Mouse (Mus musculus) embryonic stem cell, embryonic (primary cell): ENCODE data around the gene Dtymk.
"Not testable (repeated sequence)": the region's sequence is repeated elsewhere in the genome, so short reads cannot be mapped to it uniquely, and the experiment has no call there.

ENCODE experiments used
- CTCF ChIA-PET, 4 experiments: fragments of 300-600 bp in 2 of 4; fragments of 350-600 bp in 2 of 4; sonication (Branson Sonifier 250); formaldehyde crosslinking; loops; one replicate each; lab custom pipeline; 2022; ENCODE audit warnings: inconsistent platforms in 2 of 4; lab: Charles Lee
- POLR2A ChIA-PET, 4 experiments: fragments of 300-600 bp in 2 of 4; fragments of 350-600 bp in 2 of 4; sonication (Branson Sonifier 250); formaldehyde crosslinking; loops; one replicate each; lab custom pipeline; 2022; ENCODE audit warnings: antibody characterized with exemption in 4 of 4, inconsistent platforms in 1 of 4; lab: Charles Lee

Gene Dtymk

DNA sequence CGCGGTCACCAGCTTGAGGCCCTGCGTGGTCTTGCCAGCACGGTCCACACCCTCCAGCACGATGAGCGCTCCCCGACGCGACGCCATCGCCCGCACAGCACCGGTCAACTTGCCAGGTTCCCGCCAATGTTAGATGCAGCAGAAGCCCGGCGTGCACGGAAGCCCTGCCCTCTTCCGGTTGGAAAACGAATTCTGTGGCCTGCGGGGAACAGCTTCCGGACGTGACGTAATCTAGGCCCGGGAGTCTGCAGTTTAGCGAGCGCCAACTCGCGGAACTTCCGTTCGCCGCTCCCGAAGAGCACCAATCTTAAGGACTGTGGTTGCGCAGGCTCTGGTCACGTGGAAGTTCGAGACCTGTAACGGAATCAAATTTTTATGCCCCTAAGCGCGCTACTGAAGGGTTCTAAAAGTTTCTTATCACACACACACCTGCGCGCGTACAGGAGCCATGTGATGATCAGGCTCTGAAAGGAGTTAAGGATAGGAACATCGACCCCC is at the start of gene Dtymk:
Dtymk (minus strand) TSS at position 194 of the 498 bp plus-strand sequence.
- POLR2A ChIA-PET: interaction anchor here in 3 of 4 experiments (0.6 to 3.6 kb wide), 44 partner anchors 8 to 459 kb away, joined by 3 to 39 read pairs (median 5); partner anchors contain the start of genes D2hgdh (in 2 of the 3), Farp2 (in 2 of the 3), Pask (in 2 of the 3) and Hdlbp (in 1 of the 3)
- CTCF ChIA-PET: interaction anchor here in 1 of 4 experiments (0.6 kb wide), 1 partner anchor 12 kb away, joined by 3 read pairs; no protein-coding TSS in a partner anchor

DNA sequence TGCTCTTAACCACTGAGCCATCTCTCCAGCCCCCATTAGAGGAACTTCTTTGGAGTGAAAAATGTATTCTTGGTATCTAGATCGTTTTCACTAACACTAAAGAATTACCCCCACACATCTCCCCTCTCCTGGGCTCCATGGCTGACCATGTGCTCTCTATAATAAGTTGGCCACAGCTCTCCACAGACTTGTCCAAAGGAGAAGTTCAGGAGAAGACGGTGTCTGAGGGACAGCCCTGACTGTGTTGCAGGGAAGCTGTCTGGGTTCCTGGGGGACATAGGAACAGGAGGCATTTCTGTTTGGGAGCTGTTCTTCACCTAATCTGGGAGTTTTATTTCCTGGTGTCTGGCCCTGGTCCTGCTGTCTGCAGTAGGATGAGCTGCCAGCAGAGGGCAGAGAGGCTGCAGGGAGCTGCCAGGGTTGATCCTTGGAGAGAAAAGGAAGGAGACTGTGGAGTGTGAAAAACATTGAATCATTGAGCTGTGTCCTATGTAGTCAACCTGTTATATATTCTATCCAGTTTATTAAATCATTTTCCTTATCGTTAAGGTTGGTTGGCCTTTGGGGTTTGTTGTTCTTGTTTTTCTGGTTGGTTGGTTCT is 44.1 kb upstream of the Dtymk start:
- CTCF ChIA-PET: interaction anchor here in 1 of 4 experiments (0.7 kb wide), 1 partner anchor 1478 kb away, joined by 8 read pairs; no protein-coding TSS in a partner anchor
- POLR2A ChIA-PET: not testable (repeated sequence)

DNA sequence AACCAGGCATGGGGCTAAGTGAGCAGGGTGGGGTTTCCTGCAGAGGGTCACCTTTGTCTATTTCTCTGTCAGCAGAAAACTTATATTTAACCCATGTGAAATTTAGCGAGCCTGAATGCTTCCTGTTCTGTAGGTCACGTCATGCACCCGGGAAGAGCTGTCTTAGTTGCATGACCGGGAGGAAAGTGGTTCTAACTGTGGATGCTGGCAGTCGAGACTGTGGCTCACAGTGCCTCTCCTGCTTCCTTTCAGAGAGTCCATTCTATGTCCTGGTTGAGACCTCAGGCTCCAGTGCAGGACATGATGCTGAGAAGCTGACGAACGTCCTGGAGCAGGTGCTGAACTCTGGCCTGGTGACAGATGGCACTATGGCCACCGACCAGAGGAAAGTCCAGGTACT is 36.8 kb upstream of the Dtymk start:
- POLR2A ChIA-PET: not testable (repeated sequence)
- CTCF ChIA-PET: interaction anchor here in 1 of 4 experiments (0.6 kb wide), 1 partner anchor 150 kb away, joined by 3 read pairs; no protein-coding TSS in a partner anchor

DNA sequence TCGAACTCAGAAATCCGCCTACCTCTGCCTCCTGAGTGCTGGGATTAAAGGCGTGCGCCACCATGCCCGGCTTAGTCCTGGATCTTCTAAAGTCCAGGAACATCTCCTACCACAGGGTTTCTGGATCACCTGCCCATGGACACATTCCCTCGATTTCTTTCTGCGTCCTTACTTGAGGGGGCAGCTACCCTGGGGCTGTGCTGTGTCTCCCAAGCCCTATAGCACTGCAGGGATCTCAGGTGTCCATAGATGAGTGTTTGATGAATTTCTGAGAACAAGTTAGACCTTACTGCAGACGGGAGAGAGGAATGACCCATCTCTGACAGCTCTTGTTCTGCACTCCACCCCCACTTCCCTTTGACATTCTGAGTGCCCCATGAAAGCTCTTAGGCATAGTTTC is 35.6 kb upstream of the Dtymk start:
- POLR2A ChIA-PET: interaction anchor here in 1 of 4 experiments (0.7 kb wide), 1 partner anchor 9 kb away, joined by 3 read pairs; no protein-coding TSS in a partner anchor
- CTCF ChIA-PET: no interaction called here

DNA sequence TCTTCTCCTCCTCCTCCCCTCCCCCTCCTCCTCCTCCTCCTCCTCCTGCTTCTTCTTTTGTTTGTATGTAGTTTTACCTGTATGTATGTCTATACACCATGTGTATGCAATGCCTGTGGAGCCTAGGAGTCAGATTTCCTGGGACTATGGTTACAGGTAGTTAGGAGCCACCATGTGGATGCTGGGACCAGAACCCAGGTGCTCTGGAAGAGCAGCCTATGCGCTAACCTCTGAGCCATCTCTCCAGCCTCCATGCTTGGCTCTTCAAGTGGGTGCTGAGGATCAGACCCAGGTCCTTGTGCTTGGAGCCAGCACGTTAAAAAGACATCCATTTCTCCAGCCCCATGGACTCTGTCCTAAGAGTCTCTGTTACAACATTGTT is 34.8 kb upstream of the Dtymk start:
- POLR2A ChIA-PET: interaction anchor here in 1 of 4 experiments (0.6 kb wide), 1 partner anchor 325 kb away, joined by 3 read pairs; the partner anchor contains the start of gene Farp2
- CTCF ChIA-PET: no interaction called here

DNA sequence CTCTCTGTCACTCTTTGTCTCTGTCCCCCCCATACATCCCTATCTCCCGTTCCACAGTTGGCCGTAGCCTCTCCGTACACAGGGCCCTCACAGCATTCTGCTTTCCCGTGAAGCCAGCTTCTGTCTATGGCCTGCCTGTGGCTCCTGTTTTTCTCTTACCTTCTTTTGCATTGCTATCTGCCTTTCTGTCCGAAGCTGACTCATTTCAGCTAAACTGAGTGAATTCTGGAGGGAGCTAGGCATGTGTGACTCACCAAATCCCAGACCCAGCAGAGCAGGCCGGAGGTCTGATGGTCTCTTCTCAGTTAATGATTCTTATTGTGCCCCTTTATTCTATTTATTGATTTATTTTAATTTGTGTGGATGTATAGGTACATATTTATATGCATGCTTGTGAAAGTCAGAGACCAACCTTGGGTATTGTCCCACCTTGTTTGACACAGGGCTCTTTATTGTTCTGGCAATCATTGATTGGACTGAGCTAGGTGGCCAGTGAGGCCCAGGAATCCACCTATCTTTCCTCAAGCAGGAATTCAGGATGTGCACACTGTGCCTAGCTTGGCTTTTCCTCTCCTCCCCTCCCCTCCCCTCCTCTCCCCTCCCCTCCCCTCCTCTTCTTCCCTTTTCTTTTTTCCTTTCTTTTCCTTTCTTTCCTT is 34.3 kb upstream of the Dtymk start:
- CTCF ChIA-PET: no interaction called here
- POLR2A ChIA-PET: interaction anchor here in 1 of 4 experiments (0.6 kb wide), 1 partner anchor 324 kb away, joined by 3 read pairs; the partner anchor contains the start of gene Farp2

DNA sequence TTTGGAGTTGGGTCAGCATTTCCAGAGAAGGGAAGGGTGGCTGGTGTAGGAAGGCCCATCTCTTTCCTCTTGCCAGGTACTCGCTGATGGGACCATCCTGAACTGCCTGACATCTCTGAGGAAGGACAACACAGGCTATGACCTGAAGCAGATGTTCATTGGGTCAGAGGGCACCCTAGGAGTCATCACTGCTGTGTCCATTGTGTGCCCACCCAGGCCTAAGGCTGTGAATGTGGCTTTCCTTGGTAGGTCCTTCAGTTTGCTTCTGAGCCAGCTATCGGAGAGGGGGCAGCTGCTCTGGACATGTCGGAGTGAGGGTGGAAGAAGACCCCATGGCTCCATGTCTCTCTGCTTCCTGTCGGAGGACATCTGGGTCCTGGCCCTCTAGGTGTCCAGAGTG is 33.5 kb upstream of the Dtymk start:
- CTCF ChIA-PET: no interaction called here
- POLR2A ChIA-PET: no interaction called here

DNA sequence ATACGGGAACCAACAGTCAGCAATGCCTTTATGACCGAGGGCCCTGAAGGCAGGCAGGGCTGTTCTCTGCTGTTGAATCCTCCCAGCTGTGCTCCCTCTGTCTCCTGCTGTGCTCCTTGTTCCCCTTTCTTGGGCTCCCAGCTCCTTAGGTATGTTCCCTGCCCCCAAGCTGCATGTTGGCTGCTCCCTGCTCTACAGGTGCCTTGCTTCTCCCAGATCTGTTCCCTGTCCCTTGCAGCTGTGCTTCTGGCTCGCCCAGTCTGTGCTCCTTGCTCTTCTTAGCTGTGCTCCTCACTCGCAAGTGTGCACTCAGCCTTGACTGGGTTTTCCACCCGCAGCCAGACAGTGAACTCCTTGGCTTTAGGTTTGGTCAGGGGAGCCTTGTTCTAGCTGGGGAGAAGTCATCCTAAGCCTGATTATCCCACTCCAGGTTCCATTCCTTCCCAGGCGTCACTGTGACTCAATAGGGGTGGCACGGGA is 33.0 kb upstream of the Dtymk start:
- ChIA-PET POLR2A (interaction anchor here in 1 of 4 experiments (1.1 kb wide), 1 partner anchor 33 kb away, joined by 5 read pairs; the partner anchor contains the start of gene Dtymk), CTCF (no interaction called here)

DNA sequence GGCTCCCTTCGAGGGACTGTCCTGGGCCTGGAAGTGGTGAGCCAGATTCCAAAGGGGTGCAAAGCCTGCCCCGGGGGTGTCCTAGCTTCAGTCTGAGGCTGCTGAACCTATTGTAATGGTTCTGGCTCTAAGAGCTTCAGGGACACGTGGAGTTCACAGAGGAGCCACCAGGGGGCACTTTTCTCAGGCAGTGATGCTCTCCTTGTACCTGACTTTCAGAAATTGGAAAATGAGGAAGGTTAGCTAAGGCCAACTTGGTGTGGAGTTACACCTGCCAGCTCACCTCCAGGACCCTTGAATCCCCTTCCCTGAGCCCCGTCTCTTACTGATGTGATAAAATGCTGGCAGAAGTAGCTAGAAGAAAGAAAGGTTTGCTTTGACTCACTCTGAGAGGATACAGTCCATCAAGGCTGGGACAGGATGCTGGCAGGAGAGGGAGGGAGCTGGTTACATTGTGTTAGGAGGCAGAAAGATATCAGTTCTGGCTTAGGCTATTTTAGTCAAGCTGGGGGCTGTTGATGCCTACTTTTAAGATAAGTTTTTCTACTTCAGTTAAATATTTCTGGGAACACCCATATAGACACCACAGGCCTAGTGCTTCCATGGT is 31.1 kb upstream of the Dtymk start:
- POLR2A ChIA-PET: interaction anchor here in 1 of 4 experiments (0.6 to 0.7 kb wide), 2 partner anchors 148 to 246 kb away, joined by 3 read pairs; no protein-coding TSS in a partner anchor
- CTCF ChIA-PET: interaction anchor here (0.6 to 1.3 kb wide), 5 partner anchors 245 to 394 kb away, joined by 3 to 9 read pairs (median 3); no protein-coding TSS in a partner anchor

DNA sequence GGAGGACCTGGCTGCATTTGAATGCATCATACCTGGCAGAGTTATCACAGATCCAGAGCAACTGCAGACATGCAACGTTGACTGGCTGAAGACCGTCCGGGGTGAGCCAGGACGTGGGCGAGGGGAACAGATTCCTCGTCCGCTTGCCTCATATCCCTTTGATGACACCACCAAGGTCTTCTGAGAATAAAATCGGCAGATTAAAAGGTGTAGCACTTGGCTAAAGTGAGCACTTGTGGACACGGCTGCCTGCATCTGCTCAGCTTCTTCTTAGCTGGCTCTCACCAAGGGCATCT is 24.8 kb upstream of the Dtymk start:
- POLR2A ChIA-PET: interaction anchor here in 3 of 4 experiments (0.6 to 2.8 kb wide), 4 partner anchors 11 to 254 kb away, joined by 3 to 29 read pairs (median 6); partner anchors contain the start of genes Dtymk (in 1 of the 3) and Ing5 (in 1 of the 3)

DNA sequence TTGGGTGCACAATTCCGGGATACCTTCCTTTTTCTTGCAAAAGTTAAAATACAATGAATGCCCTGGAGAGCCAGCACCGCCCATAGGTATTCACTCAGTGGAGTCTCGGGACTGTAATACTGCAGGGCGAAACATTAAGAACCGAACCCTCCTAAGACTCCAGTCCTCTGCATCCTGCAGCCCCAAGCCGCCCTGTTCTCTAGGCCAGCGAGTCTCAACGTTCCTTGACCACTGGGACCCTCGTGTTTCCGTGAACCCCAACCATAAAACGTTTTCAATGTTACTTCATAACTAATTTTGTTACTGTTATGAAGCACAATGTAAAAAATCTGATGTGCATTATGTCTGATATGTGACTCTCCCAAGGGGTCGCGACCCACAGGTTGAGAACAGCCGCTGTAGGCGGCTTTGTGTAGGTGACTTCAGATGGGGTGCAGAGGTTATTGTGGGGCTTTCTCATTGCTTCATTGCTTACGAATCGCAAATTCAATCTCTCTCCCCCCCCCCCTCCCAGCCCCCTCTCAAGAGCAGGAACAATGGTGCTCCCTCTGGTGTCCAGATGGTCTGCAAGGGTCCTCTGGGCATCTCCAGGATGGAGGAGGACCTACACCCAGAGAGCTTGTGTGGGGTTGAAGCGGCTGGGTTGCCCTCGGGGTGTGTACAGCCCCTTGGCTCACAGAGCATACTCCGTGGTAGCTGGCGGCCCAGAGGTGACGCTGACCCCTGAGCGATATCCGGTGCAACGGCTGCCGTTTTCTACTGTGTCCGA is 24.2 kb upstream of the Dtymk start:
- ChIA-PET POLR2A (interaction anchor here in 3 of 4 experiments (0.6 to 3.6 kb wide), 22 partner anchors 9 to 314 kb away, joined by 3 to 34 read pairs (median 6); partner anchors contain the start of genes Ing5 (in 3 of the 3), Dtymk (in 2 of the 3) and Farp2 (in 1 of the 3)), CTCF (interaction anchor here in 2 of 4 experiments (0.6 to 0.9 kb wide), 3 partner anchors 83 to 578 kb away, joined by 3 to 4 read pairs (median 4); no protein-coding TSS in a partner anchor)

More for the DNA sequence above, 24.8 kb upstream of the Dtymk start:
- CTCF ChIA-PET: interaction anchor here in 1 of 4 experiments (0.6 kb wide), 2 partner anchors 313 to 579 kb away, joined by 3 to 4 read pairs; no protein-coding TSS in a partner anchor

DNA sequence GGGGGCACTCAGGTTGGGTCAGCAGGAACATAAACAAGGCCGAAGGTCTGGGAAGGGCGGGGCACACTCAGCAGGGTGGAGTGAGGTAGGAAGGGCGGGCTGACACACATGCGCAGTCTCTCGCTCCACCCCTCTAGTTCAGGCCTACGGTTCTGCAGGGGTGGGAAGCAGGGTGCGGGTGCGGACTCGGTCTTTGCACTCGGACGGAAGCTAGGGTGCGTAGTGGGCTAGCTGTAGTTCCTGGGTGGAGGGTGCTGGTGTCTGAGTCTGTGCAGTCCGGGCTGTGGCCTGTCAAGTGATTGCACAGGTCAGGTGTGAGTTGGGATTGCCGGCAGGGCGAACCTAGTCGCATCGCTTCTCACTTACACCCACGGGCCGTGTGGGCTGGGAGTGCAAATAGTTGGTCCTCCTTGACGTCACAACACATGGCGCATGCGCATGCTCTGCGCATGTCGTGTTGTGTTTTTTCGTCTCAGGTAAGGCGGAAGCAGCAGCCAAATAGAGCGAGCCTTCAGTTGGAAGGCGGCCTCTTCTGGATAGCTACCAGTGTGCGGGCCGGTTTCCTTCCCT is 23.5 kb upstream of the Dtymk start:
- CTCF ChIA-PET: interaction anchor here in 2 of 4 experiments (0.6 to 0.9 kb wide), 2 partner anchors 82 to 313 kb away, joined by 4 to 18 read pairs; partner anchors contain the start of gene Farp2 (in 1 of the 2)
- POLR2A ChIA-PET: interaction anchor here in 3 of 4 experiments (0.7 to 3.6 kb wide), 21 partner anchors 8 to 482 kb away, joined by 3 to 34 read pairs (median 5); partner anchors contain the start of genes Ing5 (in 3 of the 3), Dtymk (in 2 of the 3), Atg4b (in 1 of the 3) and Farp2 (in 1 of the 3)

DNA sequence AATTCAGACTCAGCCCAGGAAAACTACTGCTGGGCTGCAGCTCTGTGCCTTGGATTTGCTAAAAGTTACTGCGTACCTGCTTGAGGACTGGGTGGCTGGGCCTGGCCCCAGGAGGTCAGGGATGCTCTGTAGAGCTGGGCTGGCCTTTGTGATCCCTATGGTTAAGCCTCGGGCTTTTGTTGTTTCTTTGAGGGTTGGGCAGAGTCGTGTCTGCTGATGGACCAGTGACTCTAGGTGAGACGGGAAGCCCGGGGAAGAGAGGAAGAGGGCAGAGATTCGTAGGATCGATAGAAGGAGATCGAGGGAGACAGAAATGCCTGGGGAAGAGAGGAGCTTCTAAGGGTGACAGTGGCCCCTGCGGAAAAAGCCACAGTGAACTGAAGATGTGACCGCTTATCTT is 22.9 kb upstream of the Dtymk start, which contains the start of gene D2hgdh:
D2hgdh (plus strand) TSS at position 301 of the 400 bp plus-strand sequence.
- CTCF ChIA-PET: interaction anchor here in 2 of 4 experiments (0.6 to 0.9 kb wide), 2 partner anchors 81 to 313 kb away, joined by 4 to 18 read pairs; partner anchors contain the start of gene Farp2 (in 1 of the 2)
- POLR2A ChIA-PET: interaction anchor here in 3 of 4 experiments (0.9 to 3.6 kb wide), 19 partner anchors 8 to 482 kb away, joined by 3 to 34 read pairs (median 5); partner anchors contain the start of genes Dtymk (in 2 of the 3), Atg4b (in 1 of the 3), Farp2 (in 1 of the 3) and Ing5 (in 1 of the 3)

DNA sequence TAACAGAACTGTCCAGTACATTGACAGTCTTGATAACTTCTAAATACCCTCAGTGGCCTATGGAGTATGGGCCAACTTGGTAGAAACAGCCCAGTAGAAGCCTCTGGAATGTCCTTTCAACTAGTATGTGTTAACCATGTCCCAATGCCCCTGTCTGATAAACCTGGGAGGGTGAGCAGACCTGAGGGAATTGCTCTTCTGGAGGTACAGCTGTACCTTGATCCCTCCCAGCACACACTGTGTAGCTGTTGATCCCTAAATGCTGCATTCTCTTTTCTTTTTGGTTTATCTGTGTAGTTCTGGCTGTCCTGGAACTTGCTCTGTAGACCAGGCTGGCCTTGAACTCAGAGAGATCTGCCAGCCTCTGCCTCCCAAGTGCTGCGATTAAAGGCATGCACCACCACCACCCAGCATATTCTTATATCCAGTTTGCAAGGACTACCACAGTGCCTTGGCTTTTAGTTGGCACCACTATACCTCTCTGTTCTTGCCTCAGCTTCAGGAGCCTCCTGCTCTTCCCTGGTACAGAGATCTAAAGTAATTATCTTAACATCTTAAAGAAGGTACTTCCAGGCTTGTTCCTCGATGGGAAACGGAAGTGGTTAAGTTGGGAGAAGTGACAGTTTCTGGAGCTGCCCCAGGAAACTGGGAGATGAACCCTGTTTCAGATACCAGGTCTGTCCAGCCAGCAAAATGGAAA is 22.2 kb upstream of the Dtymk start:
- ChIA-PET POLR2A (interaction anchor here in 3 of 4 experiments (0.9 to 3.6 kb wide), 14 partner anchors 8 to 481 kb away, joined by 3 to 34 read pairs (median 6); partner anchors contain the start of genes Dtymk (in 2 of the 3), Atg4b (in 1 of the 3), Ing5 (in 1 of the 3) and Pask (in 1 of the 3)), CTCF (no interaction called here)

DNA sequence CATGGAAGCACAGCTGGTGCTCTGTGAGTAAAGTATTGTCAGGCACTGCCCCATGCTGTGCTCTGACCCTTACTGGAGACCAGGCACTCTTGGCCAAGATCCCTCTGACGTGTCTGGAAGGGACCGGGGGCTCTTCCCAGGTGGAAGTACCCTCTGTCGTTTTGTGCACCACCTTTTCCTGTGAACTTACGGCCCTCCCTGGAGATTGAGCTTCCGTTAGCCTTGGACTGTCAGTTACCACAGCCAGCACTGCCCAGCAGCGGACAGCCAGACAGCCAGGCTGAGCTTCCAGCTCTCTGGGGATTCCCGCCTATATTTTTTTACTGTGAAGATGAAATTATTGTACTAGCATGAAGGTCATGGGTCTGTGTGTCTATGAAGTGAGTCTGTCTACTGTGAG is 17.0 kb upstream of the Dtymk start:
- CTCF ChIA-PET: interaction anchor here in 2 of 4 experiments (0.5 to 0.8 kb wide), 2 partner anchors 9 to 15 kb away, joined by 3 to 5 read pairs; no protein-coding TSS in a partner anchor
- POLR2A ChIA-PET: interaction anchor here in 2 of 4 experiments (1.2 to 3.0 kb wide), 4 partner anchors 15 to 23 kb away, joined by 4 to 22 read pairs (median 11); partner anchors contain the start of genes Ing5 (in 2 of the 2) and Dtymk (in 1 of the 2)
